Mouse (Mus musculus): Measurements from ENCODE around the gene Itpk1. TPM values are rescaled to one million over a fixed set of nuclear protein-coding genes. Genes with fewer than 3 reads are reported as not detected.
A peak's percentile ranks its signal among the peaks of the same experiment; 100 is the strongest.

Itpk1 gene
- total RNA-seq, 1 experiment from 2014 or later = 47.7 TPM

DNA sequence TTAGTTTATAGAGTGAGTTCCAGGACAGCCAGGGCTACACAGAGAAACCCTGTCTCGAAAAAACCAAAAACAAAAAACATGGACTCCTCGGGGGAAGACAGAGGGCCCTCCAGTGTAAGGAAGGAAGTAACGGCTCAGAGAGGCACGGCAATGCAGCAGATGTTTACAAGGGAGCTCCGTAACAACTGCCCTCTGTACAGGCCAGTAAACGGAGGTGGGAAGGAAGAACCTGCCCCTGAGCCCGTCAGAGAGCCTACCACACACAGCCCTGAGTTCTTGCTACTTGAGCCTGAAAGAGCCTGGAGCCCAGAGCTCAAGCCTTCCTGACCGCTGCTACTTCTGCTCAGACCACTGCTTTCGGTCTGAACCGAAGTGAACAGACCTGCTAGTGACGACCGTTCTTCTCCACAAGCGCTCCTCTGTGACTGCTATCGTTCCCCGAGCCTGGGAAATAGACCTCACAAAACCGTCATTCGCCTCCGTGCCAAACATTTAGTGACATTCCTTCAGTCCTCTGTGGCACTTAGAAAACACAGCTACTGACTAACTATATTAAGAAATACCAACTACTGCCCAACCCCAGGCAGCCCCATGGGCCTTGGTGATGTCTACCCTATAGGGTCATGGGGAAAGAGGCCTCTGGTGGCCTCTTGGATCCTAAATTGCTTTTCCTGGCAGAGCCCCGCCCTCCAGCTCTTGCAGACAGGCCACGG lies 8.6 kb upstream of the Itpk1 start:
- DNase-seq = no peak

DNA sequence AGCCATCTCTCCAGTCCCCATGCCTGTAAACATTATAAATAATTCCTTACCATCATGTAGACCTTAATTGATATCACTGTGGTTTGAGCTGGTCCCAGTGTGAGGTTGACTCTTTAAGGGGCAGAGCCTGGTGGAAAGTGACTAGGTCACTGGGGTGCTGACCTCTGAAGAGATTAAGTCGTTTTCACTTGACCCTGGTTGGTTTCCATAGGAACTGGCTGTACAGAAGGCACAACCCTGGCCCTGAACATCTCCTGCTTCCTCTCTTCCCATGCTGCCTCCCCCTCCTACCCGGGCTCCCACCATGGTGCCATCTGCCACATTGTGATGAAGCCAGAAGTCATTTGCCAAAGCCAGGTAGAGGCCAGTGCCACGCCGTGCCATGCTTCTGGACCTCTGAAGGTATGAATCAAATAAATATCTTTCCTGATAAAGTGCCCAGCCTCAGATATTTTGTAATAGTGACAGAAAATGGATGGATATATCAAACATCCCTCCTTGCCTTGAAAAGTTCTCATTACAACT lies 6.2 kb upstream of the Itpk1 start:
- no peak for DNase-seq

DNA sequence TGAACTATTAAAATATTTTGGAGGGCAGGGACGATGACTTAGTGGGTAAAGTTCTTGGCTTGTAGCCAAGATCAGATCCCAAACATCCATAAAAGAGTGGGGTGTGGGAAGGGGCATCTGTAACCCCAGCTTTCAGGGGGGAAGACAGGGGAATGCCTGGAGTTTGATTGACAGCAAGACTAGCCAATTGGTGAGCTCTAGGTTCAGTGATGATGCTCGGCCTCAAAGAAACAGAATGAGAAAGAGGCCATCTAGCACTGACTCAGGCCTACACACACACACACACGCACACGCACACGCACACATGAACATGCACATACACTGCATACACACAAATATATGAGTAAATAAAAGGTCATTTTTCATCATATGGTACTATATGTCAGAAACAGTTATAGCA lies 5.2 kb upstream of the Itpk1 start:
- DNase-seq = no peak

DNA sequence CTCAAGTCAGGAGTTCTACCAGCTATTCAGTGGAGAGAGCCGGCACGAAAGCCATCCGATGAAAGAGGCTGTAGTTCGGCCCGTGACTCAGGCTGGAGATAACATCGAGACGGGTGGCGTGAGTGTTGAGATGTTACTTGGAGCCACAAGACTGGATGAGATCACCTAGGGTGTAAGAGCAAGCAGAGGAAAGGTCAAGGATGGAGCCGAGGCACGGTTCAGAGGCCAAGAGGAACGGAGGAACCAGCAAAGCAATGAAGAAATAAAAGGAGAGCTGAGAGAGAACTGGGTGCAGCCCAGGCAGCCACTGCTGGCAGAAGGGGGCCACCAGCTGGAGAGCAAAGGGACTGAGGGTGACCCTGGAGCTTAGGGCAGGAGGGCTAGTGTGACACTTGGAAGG lies 3.5 kb upstream of the Itpk1 start:
- DNase-seq = peak; percentile 39

DNA sequence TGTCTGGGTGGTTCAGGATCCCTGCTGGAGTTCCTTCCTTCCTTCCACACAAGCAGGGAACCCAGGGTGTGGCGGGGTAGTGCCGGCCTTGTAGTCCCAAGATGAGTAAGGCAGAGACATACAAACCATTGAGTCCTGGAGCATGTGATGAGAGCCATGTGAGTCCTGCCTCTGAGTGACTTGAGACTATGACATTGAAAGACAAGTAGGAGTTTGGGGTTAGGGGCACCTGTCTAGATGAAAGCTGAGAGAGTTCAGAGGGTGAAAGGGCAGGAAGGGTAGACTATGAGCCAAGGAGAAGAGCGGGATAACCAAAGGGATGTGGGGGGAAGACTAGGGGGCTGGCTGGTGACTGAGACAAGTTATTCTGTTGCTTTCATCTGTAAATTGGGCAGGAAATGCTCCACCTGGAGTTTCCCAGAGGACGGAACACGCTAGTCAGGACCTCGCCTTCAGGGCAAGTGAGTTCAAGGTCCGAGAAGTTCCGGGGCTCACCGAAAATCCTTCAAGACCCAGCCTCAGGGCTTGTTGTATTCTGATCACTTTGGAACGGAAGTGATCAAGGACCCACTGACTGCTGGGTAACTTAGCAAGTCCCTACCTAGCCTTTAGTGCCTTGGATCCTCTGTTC lies 2.2 kb upstream of the Itpk1 start:
- DNase-seq = no peak

DNA sequence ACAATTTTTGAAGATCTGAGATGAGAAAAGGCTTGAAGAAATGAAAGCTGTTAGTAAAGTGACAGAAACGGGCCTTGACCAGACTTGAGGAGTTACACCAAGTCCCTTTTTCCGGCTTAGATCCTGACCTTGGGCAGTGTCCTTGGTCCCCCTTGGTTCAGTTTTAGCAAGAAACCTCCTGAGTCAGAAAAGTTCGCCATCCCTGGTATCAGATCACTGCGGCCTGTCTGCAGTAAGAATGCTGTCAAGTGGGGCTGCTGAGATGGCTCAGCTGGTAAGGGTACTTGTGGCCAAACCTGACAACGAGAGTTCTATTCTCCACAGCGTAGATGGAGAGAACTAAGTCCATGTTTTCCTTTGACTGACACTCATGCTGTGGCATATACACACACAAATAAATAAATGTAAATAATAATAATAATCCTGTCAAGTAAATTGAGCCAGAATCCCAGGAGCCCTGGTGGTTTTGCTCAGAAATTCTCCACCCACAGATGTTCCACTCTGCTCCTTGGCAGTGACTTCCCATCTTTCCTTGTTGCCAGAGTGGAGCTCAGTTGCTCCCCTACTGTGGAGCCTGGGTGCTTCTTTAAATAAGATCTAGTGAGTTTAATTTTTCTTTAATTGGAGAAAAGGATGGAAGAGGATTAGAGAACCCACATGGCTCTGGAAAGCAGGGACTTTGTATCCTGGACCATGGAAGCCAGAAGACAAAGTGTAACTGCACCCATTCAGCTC lies 1.3 kb upstream of the Itpk1 start:
- no peak for DNase-seq

DNA sequence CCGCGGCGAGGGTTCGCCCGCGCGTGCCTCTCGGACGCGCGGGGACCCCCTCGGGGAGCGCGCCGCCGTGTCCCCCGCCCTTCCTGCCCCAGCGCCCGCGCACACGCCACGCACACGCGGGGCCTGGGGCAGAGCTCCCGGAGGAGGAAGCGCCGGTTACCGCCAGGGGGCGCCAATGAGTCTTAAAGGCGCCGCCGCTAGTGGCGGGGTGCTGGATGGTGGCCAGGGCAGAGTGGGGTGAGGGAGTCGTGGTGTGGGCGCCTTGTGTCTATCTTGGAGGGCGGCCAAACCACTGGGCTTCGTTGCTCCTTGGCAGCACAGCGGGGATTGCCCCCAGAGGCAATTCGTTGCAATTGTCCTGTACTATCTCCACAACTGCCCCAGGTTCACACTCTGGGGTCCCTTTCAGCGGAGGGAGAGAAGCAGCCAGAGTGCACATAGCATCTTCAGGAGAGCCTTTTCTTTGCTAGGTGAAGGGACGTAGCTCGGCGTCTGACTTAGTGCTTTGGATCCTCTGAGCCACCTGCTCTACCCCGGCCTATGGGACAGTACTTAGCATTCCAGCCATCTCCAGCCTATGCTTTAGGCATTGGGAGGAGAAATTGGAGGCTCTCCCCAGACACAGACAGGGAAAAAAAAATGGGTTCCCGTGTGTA lies 614 bp upstream of the Itpk1 start:
- peak; percentile 93 for DNase-seq

DNA sequence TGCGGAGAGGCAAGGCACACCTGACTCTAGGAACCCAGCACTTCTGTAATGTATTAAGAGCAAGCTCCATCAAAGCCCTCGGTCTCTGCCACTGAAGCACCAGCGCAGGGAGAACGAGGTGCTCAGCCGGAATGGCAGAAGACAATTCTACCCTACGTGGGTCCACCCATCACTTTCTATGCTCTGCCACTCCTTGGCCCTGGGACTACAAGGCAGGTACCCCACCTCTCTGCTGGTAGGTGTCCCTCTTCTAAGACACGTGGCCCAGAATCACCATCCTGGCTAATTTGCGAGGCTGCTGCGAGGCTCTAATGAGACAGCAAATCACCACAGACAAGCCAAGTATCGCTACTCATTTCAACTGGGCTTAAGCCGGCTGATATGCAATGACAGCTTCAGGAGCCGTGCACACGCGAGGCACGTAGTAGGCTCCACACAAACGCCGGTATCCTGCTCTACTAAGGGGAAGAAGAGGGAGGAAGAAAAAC lies 765 bp downstream of the Itpk1 start:
- DNase-seq = no peak

DNA sequence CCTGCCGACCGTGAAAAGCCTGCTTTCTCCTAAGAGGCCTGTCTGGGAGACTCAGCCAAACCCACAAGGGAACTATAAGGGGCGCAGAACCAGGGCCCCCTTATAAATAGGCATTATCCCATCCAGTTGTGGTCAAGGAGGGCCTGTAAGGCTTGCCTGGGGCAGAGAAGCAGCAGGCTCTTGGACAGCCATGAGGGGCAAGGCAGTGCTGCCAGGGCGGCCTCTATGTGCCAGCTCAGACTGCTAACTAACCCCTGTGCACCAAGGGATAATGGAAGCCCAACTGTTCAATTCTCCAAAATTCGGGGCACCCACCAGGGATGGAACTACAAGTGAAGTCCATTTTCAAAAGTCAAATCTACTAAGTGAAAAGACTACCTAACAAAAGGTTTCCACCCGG lies 1.3 kb downstream of the Itpk1 start:
- no peak for DNase-seq

DNA sequence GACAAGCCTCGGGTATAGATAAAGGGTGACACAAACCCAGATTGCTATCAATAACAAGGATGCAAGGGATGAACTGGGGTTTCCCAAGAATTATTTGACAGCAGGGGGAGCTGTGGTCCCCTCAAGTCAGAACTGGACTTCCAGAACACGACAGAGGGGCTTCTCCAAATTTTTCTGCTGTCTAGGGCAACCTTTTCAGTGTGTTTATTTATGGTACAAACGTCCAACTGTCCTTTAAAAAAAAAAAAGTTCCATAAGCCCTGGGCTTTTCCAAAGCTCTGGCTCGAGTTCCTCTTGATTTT lies 1.7 kb downstream of the Itpk1 start:
- DNase-seq = no peak

DNA sequence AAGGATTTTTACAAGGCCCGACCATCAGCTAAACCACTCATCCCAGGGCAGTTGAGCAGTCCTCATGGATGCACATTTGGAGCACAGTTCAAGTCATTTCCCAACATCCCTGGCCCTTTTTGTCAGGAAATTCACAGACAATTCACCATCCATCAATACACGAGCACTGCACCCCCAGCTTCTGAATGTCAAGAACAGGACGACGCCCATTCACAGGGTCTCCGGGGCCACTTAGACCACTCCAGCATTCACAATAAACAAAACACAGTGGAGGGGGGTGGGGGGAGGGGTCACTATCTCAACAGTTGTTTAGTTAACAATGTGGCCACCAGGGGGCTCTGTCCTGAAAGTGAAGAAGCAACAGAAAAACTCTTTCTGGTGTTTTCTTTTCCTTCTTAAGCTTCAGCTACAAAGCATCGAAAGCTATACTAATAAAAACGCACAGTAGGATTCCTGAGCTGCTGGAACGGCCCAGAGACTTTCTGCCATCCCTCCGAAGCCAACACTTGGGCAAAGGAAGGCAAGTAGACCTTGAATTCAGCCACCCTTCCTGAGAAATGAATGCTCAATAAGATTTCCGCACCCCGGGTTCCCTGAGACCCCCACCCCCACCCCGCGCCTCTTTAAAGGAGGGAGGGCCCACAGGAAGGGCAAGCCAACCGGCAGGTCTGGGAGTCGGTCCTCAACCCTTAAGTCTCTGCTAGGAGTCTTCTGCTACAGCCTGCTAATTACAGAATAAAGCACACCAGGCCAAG lies 2.2 kb downstream of the Itpk1 start:
- peak; percentile 82 for DNase-seq

DNA sequence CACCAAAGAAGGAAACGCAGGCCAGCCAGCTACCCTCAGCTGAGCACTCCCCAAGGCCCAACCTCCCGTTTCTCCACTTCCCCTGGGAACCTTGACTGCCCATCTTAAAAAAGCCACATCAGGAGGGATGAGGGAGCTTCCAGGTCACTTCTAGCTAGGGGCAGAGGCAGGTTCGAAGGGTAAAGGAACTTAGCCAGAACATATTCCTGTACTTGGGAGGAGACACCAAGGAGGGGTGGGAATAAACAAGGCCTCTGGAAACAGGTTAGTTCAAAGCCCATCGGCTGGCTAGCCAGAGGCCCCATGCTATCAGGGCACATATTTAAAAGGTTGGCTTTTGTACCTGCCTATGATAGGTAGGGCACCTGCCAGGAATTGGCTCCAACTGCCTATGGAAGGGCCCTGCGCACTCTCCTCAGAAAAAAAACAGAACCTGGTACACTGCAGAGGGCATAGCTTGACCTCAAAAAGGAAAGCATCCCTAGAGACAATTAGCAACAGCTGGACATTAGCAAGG lies 3.0 kb downstream of the Itpk1 start:
- no peak for DNase-seq

DNA sequence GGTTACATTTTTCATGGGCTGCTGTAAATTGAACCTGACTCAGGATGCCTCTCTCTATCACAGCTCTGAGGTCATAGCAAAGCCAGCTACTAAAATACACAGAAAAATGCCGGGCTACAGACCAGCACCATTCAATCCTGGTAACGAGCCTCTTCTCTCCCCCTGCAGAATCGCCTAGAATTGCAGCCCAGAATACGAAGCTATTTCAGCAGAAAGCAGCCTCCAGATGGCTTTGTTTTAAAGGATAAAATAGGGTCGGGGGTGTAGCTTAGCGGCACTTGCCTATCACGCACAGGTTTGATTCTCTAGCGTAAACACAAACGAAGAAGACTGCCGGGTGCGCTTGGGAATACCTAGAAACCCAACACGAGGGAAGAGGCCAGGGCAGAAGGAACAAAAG lies 4.3 kb downstream of the Itpk1 start:
- no peak for DNase-seq

DNA sequence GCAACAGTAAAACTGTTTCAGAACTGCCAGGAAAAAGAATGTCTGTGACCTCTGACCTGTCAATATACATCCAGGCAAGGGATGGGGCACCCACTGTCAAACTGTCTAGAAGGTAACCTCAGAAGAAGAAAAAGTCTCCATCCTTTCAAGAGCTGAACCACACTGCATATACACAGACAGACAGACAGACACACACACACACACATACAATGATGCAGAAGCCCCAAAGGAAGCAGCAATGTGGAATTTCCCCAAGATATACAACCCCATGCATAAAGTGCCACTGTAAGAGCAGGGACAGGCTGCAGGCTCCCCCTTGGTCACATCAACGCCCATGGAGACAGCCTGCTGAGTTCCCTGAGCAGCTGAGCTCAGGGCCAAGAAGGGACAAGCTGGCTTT lies 5.6 kb downstream of the Itpk1 start:
- DNase-seq = no peak

DNA sequence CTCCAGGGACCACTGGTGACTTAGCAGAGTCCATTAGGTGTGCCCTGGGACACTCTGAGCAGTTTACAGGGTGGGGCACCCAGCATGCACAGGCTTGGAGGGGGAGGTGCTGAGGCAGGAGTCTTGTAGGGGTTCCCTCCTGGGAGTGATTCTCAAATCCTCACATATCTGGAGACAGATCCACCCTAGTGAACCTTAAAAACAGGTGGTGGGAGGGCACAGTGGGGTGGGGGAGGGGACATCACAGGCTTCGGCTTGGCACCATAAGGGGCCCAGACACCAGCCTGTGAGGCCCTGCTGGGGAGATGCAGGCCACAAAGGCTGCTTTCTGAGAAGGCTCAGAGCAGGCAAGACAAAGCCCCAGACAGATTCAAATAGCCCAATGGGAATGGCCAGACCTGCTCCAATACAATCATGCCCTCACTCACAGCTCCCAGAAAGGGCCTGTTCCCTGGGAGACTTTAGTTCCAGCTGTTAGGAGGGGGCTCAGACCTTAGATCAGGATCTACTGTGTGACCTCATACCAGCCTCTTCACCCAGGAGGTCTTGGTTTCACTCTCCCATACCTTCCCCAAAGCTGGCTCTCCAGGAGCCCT lies 6.5 kb downstream of the Itpk1 start:
- DNase-seq = no peak

DNA sequence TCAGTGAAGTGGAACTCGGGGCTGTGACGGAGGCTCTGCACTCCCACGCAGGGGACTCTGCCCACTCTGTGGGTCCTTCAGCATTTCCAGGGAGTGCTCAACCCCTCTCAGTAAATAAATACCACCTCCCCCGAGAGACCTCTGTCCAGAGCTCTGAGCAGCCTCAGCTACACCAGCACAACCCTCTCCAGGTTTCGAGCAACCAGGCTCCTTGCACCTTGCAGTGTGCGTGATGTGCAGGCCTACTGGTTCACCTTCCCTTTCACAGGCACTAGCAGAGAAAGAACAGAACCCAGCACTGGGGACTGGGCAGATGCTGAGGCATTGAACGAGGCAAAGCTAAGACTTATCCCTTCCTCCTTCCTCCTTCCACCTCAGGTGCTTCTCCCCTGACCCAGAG lies 7.3 kb downstream of the Itpk1 start:
- no peak for DNase-seq

DNA sequence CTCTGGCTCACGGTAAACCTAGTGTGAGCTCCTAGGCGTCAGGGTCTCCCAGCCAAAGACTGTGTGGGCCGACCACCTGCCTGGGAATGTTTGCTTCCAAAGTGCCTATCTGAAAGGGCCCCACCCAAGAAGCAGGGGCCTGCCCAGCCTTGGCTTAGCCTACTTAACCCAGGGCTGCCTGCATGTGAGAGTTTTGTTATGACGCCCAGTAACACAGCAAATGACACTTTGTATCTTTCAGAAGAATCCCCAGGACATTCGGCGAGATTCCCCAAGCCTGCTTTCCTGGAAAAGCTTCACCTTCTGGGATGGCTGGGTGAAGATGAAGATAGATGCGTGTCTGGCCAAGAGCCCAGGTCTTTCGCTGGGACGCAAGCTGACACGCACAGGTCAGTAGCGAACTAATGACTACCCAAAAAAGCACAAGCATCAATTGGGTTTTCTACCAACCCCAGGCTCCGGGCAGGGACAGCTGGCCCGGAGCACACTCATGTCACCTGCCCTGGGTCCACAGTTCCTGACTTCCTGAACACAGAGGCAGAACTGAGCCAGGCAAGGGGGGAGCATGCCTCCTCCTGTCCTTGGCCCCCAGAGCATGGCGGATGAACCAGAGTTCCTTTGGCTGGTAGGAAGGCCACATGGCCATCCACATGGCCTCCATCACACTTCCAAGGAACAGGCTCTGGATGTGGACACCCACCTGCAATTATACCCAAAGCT lies 7.9 kb downstream of the Itpk1 start:
- no peak for DNase-seq

DNA sequence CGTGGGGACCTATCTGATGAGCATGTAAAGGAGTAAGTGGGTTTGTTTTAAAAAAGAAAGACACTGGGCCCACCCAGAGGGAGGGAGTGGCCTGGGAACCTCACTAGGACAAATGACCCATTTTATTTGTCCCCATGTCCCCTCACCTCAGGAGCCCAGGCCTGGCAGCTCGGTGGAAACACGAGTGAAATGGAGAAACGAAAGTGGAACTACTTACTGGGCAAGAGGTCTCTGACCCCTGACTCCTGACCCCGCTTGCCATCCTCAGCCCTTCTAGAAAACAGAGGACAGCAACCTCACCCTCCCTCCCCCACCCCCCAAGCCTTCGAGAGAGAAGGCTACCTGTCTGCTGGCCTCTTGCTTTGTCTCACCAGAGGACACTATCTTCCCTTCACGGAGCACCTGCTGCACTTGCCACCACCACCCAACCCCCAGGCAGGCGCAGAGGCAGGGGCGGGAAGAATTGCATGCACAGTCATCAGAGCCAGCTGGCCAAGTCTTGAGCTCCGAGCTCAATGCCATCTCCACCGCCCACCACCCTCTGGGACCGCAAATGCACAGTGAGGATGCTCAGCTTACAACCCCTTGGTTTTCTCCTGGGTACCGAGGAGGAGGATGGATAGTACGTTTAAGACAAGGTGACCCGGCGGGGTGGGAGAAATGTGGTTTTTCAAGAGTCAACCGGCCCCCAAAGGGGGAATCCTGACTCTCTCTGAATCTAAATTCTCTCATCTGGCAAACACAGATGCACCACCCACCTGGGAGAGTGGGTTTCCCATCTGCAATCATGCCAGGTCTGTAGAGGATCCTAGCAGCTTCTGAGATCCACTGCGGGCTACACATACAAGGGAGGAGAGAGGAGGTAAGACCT lies 9.1 kb downstream of the Itpk1 start:
- DNase-seq = no peak

DNA sequence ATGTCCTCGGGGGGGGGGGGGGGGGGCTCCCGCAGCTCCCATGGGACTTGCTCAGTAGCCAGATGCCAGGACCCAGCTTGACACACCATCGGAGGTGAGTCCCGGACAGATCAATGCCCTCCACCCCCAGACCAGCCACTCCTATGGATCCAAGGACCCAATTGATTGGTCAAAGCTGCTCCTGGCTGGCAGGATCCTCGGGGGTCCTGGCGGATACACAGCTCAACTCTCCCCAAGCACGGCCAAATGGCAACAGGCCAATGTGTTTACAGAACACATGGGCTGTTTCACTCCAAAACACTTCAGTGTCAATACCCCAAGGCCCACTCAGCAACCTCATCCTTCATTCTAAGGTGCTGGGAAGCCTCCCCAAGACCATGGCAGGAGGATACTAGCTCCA lies 13.0 kb downstream of the Itpk1 start:
- DNase-seq = no peak

DNA sequence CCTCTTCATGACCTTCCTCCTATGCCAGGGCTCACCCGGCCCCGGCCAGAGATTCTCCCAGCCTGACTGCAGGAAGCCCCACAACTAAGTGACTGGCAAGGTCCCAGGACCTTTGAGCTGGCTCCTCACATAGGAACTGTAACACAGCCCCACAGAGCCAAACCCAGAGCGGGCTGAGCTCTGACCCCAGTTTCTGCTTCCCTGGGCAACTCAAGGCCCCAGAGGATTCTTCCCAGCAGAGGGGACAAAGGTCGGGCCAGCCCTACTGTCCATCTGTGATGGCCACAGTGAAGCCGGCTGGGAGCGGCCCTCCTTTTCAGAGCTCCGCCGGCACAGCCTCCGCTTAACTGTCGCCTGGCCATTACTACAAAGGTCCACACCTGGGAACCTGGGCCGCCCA lies 13.6 kb downstream of the Itpk1 start:
- peak; percentile 50 for DNase-seq
